Mouse (Mus musculus): ENCODE data around the gene Olfr1012. TPM values are rescaled to one million over a fixed set of nuclear protein-coding genes. Genes with fewer than 3 reads are reported as not detected.

Olfr1012 gene
- not detected for total RNA-seq (2023)

GRCm38 (mm10) chr2:85762666-85763065 lies at the start of gene Olfr1012:
TSS of gene Olfr1012 (minus strand) at chr2:85762766.

GRCm38 (mm10) chr2:85802444-85802843 lies 39.9 kb upstream of the Olfr1012 start, which contains the start of gene Olfr1016:
TSS of gene Olfr1016 (minus strand) at chr2:85802544.

GRCm38 (mm10) chr2:85781717-85782116 lies 19.2 kb upstream of the Olfr1012 start, which contains the start of gene Olfr1015:
TSS of gene Olfr1015 (plus strand) at chr2:85782017.

GRCm38 (mm10) chr2:85772413-85772812 lies 9.8 kb upstream of the Olfr1012 start, which contains the start of gene Olfr1014:
TSS of gene Olfr1014 (plus strand) at chr2:85772713.

GRCm38 (mm10) chr2:85766798-85767197 lies 4.2 kb upstream of the Olfr1012 start, which contains the start of gene Olfr1013:
TSS of gene Olfr1013 (plus strand) at chr2:85767098.

GRCm38 (mm10) chr2:85715119-85715518 lies 47.4 kb downstream of the Olfr1012 start, which contains the start of gene Olfr1009:
TSS of gene Olfr1009 (plus strand) at chr2:85715419.

Other genes starting within 250 kb of the Olfr1012 start
- gene 4833423E24Rik, start 243.7 kb downstream of the Olfr1012 start, total RNA-seq (2023) = not detected
- gene Olfr996, start 183.6 kb downstream of the Olfr1012 start, total RNA-seq (2023) = not detected
- gene Olfr998, start 173.8 kb downstream of the Olfr1012 start, total RNA-seq (2023) = not detected
- gene Olfr1000, start 150.9 kb downstream of the Olfr1012 start, total RNA-seq (2023) = not detected
- not detected for gene Olfr1002, start 112.1 kb downstream of the Olfr1012 start, total RNA-seq (2023)
- gene Olfr154, start 98.3 kb downstream of the Olfr1012 start, total RNA-seq (2023) = not detected
- gene Olfr1006, start 84.0 kb downstream of the Olfr1012 start, total RNA-seq (2023) = not detected
- gene Olfr1008, start 73.3 kb downstream of the Olfr1012 start, total RNA-seq (2023) = not detected
- not detected for gene Olfr1009, start 47.3 kb downstream of the Olfr1012 start, total RNA-seq (2023)
- gene Olfr1013, start 4.3 kb upstream of the Olfr1012 start, total RNA-seq (2023) = not detected
- gene Olfr1014, start 9.9 kb upstream of the Olfr1012 start, total RNA-seq (2023) = not detected
- gene Olfr1015, start 19.3 kb upstream of the Olfr1012 start, total RNA-seq (2023) = not detected
- gene Olfr1016, start 39.8 kb upstream of the Olfr1012 start, total RNA-seq (2023) = not detected
- not detected for gene Olfr1018, start 55.7 kb upstream of the Olfr1012 start, total RNA-seq (2023)
- not detected for gene Olfr1019, start 82.7 kb upstream of the Olfr1012 start, total RNA-seq (2023)
- gene Olfr1020, start 84.3 kb upstream of the Olfr1012 start, total RNA-seq (2023) = not detected
- not detected for gene Olfr1022, start 105.8 kb upstream of the Olfr1012 start, total RNA-seq (2023)
- not detected for gene Olfr1023, start 122.9 kb upstream of the Olfr1012 start, total RNA-seq (2023)
- gene Olfr1024, start 142.3 kb upstream of the Olfr1012 start, total RNA-seq (2023) = not detected
- gene Olfr1025-ps1, start 152.4 kb upstream of the Olfr1012 start, total RNA-seq (2023) = not detected
- gene Olfr1026, start 158.8 kb upstream of the Olfr1012 start, total RNA-seq (2023) = not detected
- gene Olfr1028, start 187.7 kb upstream of the Olfr1012 start, total RNA-seq (2023) = not detected
- not detected for gene Olfr1029, start 211.1 kb upstream of the Olfr1012 start, total RNA-seq (2023)
- not detected for gene Olfr1030, start 216.5 kb upstream of the Olfr1012 start, total RNA-seq (2023)
- not detected for gene Olfr1031, start 227.5 kb upstream of the Olfr1012 start, total RNA-seq (2023)
- not detected for gene Olfr1032, start 242.8 kb upstream of the Olfr1012 start, total RNA-seq (2023)